Mouse (Mus musculus): ENCODE results near the gene Pus10.

Gene Pus10

DNA sequence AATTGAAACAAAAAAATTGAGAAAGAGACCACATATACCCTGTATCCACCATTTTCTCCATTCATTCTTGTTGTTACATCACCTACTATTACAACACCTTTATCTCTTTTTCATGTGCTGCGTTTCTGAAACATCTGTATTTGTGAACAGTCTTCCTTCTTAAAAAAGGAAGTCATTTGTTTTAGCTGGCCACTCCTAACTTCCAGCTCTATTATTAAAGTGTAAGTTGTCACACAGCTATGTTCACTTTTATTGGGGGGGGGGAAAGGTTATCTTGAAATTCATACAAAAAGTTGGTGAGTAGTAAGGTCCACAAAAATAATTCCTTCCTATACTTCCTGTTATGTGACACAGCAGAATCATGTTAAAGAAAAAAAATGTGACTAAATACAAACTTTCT is 102.5 kb downstream of the Pus10 start:
- DNase-seq, result no peak

- no peak for DNase-seq
Measured at GRCm38 (mm10) chr11:23769033-23769432, 103.6 kb downstream of the Pus10 start.

DNA sequence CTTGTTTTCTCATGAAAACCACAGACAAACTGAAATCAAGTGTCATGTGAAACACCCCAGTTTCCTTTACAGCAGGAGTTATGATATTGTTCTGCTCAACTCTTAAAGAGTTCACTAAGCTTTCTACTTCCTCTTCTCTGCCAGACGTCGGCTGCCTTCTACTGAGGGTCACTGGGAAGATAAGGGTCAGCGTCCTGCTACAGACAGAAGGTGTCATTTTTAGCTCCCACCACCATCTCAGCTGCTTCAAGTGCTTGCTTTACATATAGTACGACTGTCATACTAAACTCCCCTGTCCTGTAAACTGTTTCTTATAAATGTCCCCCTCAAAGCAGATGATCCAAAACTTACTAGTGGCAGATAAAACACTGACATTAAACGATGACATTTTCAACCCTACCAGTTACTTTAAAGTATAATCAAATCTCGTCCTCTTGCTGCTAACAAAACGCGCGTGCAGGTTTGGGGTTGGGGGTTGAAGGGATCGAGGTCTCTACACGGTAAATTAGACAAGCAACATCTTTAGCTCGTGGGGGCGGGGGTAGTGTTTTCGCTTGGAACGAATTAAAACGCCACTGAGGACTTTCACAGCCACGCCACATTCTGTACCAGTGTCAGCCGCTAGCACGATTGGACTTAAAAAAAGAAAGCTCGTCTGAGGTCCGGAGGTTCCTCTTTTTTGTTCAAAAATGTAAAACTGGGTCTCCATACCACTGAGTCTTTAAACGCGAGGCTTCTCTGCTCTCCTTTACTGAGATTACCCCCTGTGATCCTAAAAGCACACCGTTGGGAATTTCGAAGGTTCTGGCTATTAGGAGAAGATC is 104.4 kb downstream of the Pus10 start:
- peak; percentile 56 for DNase-seq

DNA sequence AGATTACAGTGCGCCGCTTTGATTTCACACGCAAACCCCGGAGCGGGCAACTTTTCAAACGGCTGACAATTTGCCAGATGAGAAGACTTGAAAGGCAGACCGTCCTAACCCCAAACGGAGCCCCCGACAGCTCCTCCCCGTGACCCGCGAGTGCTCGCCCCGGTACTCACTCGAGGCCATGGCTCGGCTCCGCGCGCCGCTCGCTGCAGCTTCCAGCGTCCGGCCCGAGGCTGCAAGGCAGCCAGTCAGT is 105.0 kb downstream of the Pus10 start:
- no peak for DNase-seq

DNA sequence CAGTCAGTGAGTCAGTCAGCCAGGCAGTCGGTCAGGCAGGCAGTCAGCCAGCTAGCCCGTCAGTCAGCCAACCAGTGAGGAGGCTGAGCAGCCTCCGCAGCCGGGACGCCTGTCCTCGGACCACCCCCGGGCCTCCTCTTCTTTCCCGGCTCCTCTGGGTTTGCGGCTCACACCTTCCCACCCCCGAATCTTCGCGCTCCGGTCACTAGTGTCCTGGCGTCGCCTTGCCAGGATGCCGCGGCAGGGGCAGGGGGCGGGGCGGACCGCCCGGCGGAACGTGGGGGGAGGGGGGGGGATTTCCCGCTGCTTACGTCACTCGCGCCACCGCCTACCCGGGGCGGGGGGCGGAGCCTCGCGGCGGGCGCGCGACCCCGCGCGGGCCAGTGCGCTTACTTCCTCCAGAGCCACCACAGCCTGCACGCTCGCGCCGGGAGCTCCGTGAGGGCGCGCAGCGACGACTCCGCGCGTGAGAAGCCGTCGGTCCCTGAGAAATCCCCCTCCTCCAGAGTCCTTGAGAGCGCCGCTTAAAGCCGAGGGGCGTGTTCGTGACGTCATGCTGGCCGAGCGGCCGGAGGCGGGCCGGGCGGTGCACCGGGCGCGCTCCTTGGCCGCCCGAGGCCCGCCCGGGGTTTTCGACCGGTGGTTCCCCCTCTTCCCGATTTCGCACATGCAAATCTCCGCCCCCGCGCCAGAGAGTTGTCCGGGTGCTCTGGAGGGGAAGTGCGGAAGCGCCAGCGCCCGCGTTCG is 105.5 kb downstream of the Pus10 start, which contains the start of gene Rel:
Gene Rel, minus strand, starts transcription at position 211 of the 747 bp plus-strand sequence.
- peak; percentile 94 for DNase-seq

DNA sequence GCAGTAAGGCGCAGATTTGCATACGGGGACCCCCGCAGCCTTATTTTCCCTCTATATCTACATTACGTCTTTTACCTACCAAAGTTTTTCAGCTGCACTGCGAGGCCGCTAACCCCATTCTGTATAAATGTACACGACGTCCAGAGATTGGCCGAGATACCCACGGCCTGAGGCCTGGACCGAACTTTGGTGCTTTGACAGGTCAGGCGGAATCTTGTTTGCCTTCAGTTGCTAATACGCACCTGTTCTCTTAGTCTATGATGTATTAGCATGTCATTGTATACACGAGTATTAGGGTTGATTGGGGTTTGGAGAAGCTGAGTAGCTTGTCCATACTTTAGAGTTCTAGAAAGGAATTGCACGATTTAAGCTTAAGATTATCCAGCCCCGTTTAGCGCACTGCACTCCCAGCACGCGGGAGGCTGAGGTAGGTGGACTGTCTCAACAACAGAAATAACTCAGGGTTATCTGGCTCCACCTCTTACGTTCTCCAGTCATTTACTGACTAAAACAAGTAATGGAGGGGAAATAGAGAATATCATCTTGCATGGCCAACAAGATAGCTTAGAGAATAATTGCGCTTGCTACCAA is 106.1 kb downstream of the Pus10 start:
- peak; percentile 27 for DNase-seq

GRCm38 (mm10) chr11:23772471-23772870 is 107.0 kb downstream of the Pus10 start:
- DNase-seq, result no peak

- no peak for DNase-seq
Measured at GRCm38 (mm10) chr11:23778787-23779201, 113.3 kb downstream of the Pus10 start.

DNA sequence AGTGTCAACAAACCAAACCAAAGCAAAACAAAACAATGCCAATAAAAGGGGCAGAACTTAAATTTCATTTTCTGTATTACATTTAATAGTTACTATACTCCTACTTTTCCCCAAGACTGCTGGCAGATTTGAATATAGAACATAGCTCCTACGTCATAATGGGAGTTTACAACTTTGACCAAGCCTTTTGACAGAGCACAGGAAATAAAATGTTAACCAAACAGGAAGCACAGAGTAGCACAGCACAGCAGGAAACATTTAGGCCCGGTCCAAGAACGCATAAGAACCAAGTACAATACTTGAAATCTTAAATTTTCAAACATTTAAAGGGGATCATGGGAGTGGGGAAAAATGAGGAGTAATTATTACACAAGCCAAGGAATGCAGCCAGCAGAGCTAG is 116.6 kb downstream of the Pus10 start:
- DNase-seq, result no peak
